32 mouse cellular contexts compared by ENCODE assay signal in the genomic region with DNA sequence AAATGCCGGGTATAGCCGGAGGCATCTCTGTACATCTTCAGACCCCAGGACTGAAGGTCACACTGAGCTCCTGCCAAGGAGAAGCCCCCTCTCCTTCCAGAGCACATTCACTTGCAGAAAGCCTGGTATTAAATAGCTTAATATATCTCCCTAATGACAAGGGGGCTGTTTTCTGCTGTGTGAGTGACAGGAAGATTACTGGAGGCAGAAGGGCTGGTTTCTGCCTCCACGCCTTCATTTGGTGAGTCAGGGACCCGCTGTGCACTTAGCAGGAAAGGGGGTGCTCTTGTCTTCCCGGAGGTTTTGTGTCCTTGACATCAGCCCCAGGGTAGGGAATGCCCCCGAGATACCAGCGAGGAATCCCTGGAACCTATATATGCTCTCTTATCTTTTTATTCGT. TPM values are rescaled to one million over a fixed set of nuclear protein-coding genes. Genes with fewer than 3 reads are reported as not detected.
"Had no signal": no experiment of that assay in that cellular context is flagged by ENCODE, and none has a peak within 500 bp of the region (broad histone marks: within the 10 kb centered on the region; RNA-seq: fewer than 3 reads in every experiment).

No protein-coding gene starts in this region.

- H3K4me3 ChIP-seq: left cerebral cortex, adult 2 months; liver, embryonic 13.5 days; midbrain, embryonic 15.5 days; neural tube, embryonic 12.5 days; neural tube, embryonic 15.5 days had no signal

- H3K9ac ChIP-seq: liver, embryonic 13.5 days; midbrain, embryonic 15.5 days; neural tube, embryonic 12.5 days; neural tube, embryonic 15.5 days had no signal

- ATAC-seq: midbrain, embryonic 15.5 days had no signal

- H3K4me2 ChIP-seq: liver, embryonic 13.5 days; midbrain, embryonic 11.5 days; midbrain, embryonic 15.5 days; neural tube, embryonic 12.5 days; neural tube, embryonic 15.5 days had no signal

- H3K36me3 ChIP-seq: liver, embryonic 13.5 days; midbrain, embryonic 15.5 days; neural tube, embryonic 12.5 days had no signal

- H3K27ac ChIP-seq: kidney, postnatal 0 days; left cerebral cortex, adult 2 months; liver, embryonic 13.5 days; midbrain, embryonic 15.5 days; neural tube, embryonic 12.5 days; neural tube, embryonic 15.5 days; stomach, postnatal 0 days had no signal

- H3K4me1 ChIP-seq: liver, embryonic 13.5 days had no signal

- H3K9me3 ChIP-seq: liver, embryonic 13.5 days; midbrain, embryonic 15.5 days; neural tube, embryonic 12.5 days; neural tube, embryonic 15.5 days had no signal

- H3K27me3 ChIP-seq: liver, embryonic 13.5 days; midbrain, embryonic 15.5 days; neural tube, embryonic 12.5 days; neural tube, embryonic 15.5 days had no signal

- DNase-seq: kidney, postnatal 36 days; layer of hippocampus, postnatal 36 days; liver, embryonic 13.5 days; lung, adult 2 months; lung, postnatal 14 days; lung, postnatal 4 days; retina, postnatal 1 day; thymus, adult 2 months; thymus, postnatal 14 days; thymus, postnatal 4 days had no signal

RNA-seq across cellular contexts. Expression of gene Gm5294, which starts 36.7 kb away (rescaled TPM):
- total RNA-seq: layer of hippocampus, adult 8-10 months; layer of hippocampus, postnatal 10 days; layer of hippocampus, postnatal 36 days; left cerebral cortex, adult 2 months; left cerebral cortex, postnatal 10 days; left cerebral cortex, postnatal 36 days; liver, adult 2 months; megakaryocyte progenitor cell, adult 5-6 weeks; megakaryocyte-erythroid progenitor cell, adult 5-6 weeks had no signal
- polyA plus RNA-seq: kidney, embryonic 14.5 days; kidney, postnatal 0 days; limb, embryonic 11.5 days; limb, embryonic 14.5 days; liver, adult 2 months; liver, embryonic 13.5 days; liver, embryonic 16.5 days; lung, adult 2 months; lung, embryonic 16.5 days; midbrain, embryonic 11.5 days; midbrain, embryonic 15.5 days; neural tube, embryonic 12.5 days; neural tube, embryonic 15.5 days; small intestine, adult 2 months; spleen, adult 2 months; stomach, embryonic 14.5 days; stomach, postnatal 0 days had no signal
